ENCODE assay signal across 8 mouse cellular contexts in genomic region chr7:114416021-114416845, GRCm38 (mm10). TPM values are rescaled to one million over a fixed set of nuclear protein-coding genes. Genes with fewer than 3 reads are reported as not detected.
DNase-seq lines count a peak whose midpoint lies in the region; ATAC-seq and TF ChIP-seq lines count a peak whose summit lies in the region.

No protein-coding gene starts in this region.

- peak overlapping the region; percentile 70 for H3K4me2 ChIP-seq in hindbrain, embryonic 14.5 days (replicated peaks)

- WGBS in cerebellum, adult 2 months = under 1% methylated on average over 66 of the region's 66 CpGs
- under 1% methylated on average over 66 of the region's 66 CpGs for WGBS in hindbrain, embryonic 14.5 days

- H3K9ac ChIP-seq in hindbrain, embryonic 14.5 days = peak overlapping the region; percentile 94

- peak; percentile 72 for ATAC-seq in hindbrain, embryonic 14.5 days (ENCODE audit: low FRiP score)

- no peak for TF ChIP-seq POLR2A in cerebellum, adult 2 months (IDR thresholded peaks at IDR 0.05; ENCODE audit: borderline replicate concordance, insufficient read depth, low read length)

- DNase-seq in Muller cell, postnatal 12 days (ENCODE audit: inconsistent ontology term) = peak; percentile 48
- DNase-seq in cerebellum, adult 2 months = peak; percentile 61 to 75
- peak; percentile 38 for DNase-seq in forelimb bud, embryonic 11.5 days (ENCODE audit: low read depth, low spot score)
- DNase-seq in hindbrain, embryonic 14.5 days (ENCODE audit: low spot score) = peak; percentile 56
- DNase-seq in left cerebral cortex, adult 11 months (ENCODE audit: low spot score) = peak; percentile 11
- peak; percentile 26 for DNase-seq in lung, postnatal 36 days
- peak; percentile 70 for DNase-seq in retina, postnatal 1 day
- peak; percentile 14 for DNase-seq in urinary bladder, postnatal 14 days (ENCODE audit: low spot score)

- peak overlapping the region; percentile 94 for H3K27ac ChIP-seq in cerebellum, adult 2 months (ENCODE audit: insufficient read depth, low read length)
- H3K27ac ChIP-seq in hindbrain, embryonic 14.5 days = peak overlapping the region; percentile 96

- TF ChIP-seq CTCF in cerebellum, adult 2 months (IDR thresholded peaks at IDR 0.05; ENCODE audit: borderline replicate concordance, insufficient read depth, low read depth, low read length) = no peak

- no peaks in the 10 kb centered on the region for H3K36me3 ChIP-seq in hindbrain, embryonic 14.5 days (replicated peaks; ENCODE audit: control insufficient read depth, insufficient read depth)

- H3K4me3 ChIP-seq in cerebellum, adult 2 months (replicated peaks; ENCODE audit: insufficient read depth, low read depth, low read length) = peak overlapping the region; percentile 82
- peak overlapping the region; percentile 98 for H3K4me3 ChIP-seq in hindbrain, embryonic 14.5 days (replicated peaks; ENCODE audit: low read length)

- peaks cover 4% of the 10 kb centered on the region; the same call in 1 of the 2 replicates for H3K4me1 ChIP-seq in cerebellum, adult 2 months (ENCODE audit: control insufficient read depth, insufficient read depth, low read length)
- peaks cover 21% of the 10 kb centered on the region for H3K4me1 ChIP-seq in hindbrain, embryonic 14.5 days (replicated peaks; ENCODE audit: control insufficient read depth, insufficient read depth, low read length)

- H3K27me3 ChIP-seq in cerebellum, adult 2 months (ENCODE audit: control insufficient read depth, insufficient read depth, low read length) = no peaks in the 10 kb centered on the region
- H3K27me3 ChIP-seq in hindbrain, embryonic 14.5 days (ENCODE audit: control insufficient read depth, insufficient read depth, low read length) = no peaks in the 10 kb centered on the region

- no peaks in the 10 kb centered on the region for H3K9me3 ChIP-seq in hindbrain, embryonic 14.5 days (ENCODE audit: control insufficient read depth, low read length)

RNA-seq across cellular contexts. Expression of gene Pde3b, which starts 1.2 kb away (rescaled TPM):
- 15.5 and 18.3 TPM in 2 replicates for polyA plus RNA-seq in cerebellum, adult 2 months (2012; rRNA removed)
- 5.9 and 6.1 TPM in 2 replicates for polyA plus RNA-seq in hindbrain, embryonic 14.5 days (2014; fragmentation: Nextera tagmentation; extraction: Ambion mirVana)

Comparison
In these comparisons a context has a peak if more than half of its experiments do, and no peak if none do; other contexts are left out.
1. Peak in every context shown above with its lines: DNase-seq, ATAC-seq, H3K4me3 ChIP-seq and H3K27ac ChIP-seq.
2. DNase-seq: peak in every context shown above with its lines; median percentile 70 in retina, postnatal 1 day; 68 in cerebellum, adult 2 months; 56 in hindbrain, embryonic 14.5 days; 48 in Muller cell, postnatal 12 days; 38 in forelimb bud, embryonic 11.5 days; 26 in lung, postnatal 36 days; 14 in urinary bladder, postnatal 14 days; 11 in left cerebral cortex, adult 11 months.